Comparison of ENCODE assay signal across 14 mouse cellular contexts in genomic region chr2:30628374-30628773, GRCm38 (mm10). TPM values are rescaled to one million over a fixed set of nuclear protein-coding genes. Genes with fewer than 3 reads are reported as not detected.
A peak's percentile ranks its signal among the peaks of the same experiment; 100 is the strongest.
DNase-seq lines count a peak whose midpoint lies in the region; ATAC-seq and TF ChIP-seq lines count a peak whose summit lies in the region.
"Had no signal": no experiment of that assay in that cellular context is flagged by ENCODE, and none has a peak within 500 bp of the region (broad histone marks: within the 10 kb centered on the region; RNA-seq: fewer than 3 reads in every experiment).

No protein-coding gene starts in this region.

- TF ChIP-seq CTCF in left cerebral cortex, adult 2 months (IDR thresholded peaks at IDR 0.05), result no peak
- TF ChIP-seq CTCF in hindbrain, postnatal 0 days (IDR thresholded peaks at IDR 0.05; ENCODE audit: low read depth), result no peak
- no peak for TF ChIP-seq CTCF in stomach, postnatal 0 days (IDR thresholded peaks at IDR 0.05; ENCODE audit: low read depth)

- H3K9me3 ChIP-seq in embryonic facial prominence, embryonic 12.5 days, result no peaks in the 10 kb centered on the region
- no peaks in the 10 kb centered on the region for H3K9me3 ChIP-seq in hindbrain, postnatal 0 days (ENCODE audit: low read length)
- no peaks in the 10 kb centered on the region for H3K9me3 ChIP-seq in stomach, postnatal 0 days (ENCODE audit: control insufficient read depth, low read length)
- H3K9me3 ChIP-seq: limb, embryonic 15.5 days had no signal

- no peak for ATAC-seq in embryonic facial prominence, embryonic 12.5 days (ENCODE audit: insufficient number of reproducible peaks, insufficient read depth, low FRiP score, low TSS enrichment)
- ATAC-seq in hindbrain, postnatal 0 days, result no peak
- no peak for ATAC-seq in stomach, postnatal 0 days (ENCODE audit: low FRiP score, low TSS enrichment)

- H3K27ac ChIP-seq in left cerebral cortex, adult 2 months, result peak overlapping the region; percentile 57; the same call in 1 of the 2 replicates
- H3K27ac ChIP-seq in embryonic facial prominence, embryonic 12.5 days, result peak overlapping the region; percentile 12; the same call in 1 of the 2 replicates
- H3K27ac ChIP-seq in hindbrain, postnatal 0 days, result peak overlapping the region; percentile 78; the same call in 1 of the 2 replicates
- H3K27ac ChIP-seq in stomach, postnatal 0 days (replicated peaks), result no peak overlapping the region
- H3K27ac ChIP-seq: gastrocnemius, adult 2 months; limb, embryonic 15.5 days had no signal

- no peak for TF ChIP-seq POLR2A in myocyte (IDR thresholded peaks at IDR 0.05; ENCODE audit: insufficient read length, low read depth)

- intact Hi-C loops in left cerebral cortex, adult 2 months (cut with DNase I), result no loop called here
- intact Hi-C loops in left cerebral cortex, postnatal 10 days (cut with DNase I), result no loop called here

- no peak for DNase-seq in left cerebral cortex, adult 2 months (ENCODE audit: extremely low spot score in 1 of 2, low spot score in 2 of 2)
- no peak for DNase-seq in left cerebral cortex, postnatal 10 days (ENCODE audit: extremely low spot score in 1 of 2, low spot score in 2 of 2)
- no peak for DNase-seq in hindbrain, postnatal 0 days (ENCODE audit: low spot score)
- no peak for DNase-seq in cerebellum, postnatal 25 days
- DNase-seq in stomach, postnatal 0 days (ENCODE audit: low spot score), result no peak
- DNase-seq: cerebellum, adult 9-11 months; gastrocnemius, adult 2 months; kidney, postnatal 14 days; right cerebral cortex, postnatal 25 days had no signal

- H3ac ChIP-seq in myocyte (ENCODE audit: control insufficient read depth, insufficient read length), result no peak overlapping the region

- no peaks in the 10 kb centered on the region for H3K27me3 ChIP-seq in embryonic facial prominence, embryonic 12.5 days
- H3K27me3 ChIP-seq in hindbrain, postnatal 0 days (ENCODE audit: insufficient read depth, low read length), result no peaks in the 10 kb centered on the region
- H3K27me3 ChIP-seq in myocyte (ENCODE audit: control insufficient read depth, insufficient read depth, insufficient read length), result no peaks in the 10 kb centered on the region
- H3K27me3 ChIP-seq in stomach, postnatal 0 days (ENCODE audit: control insufficient read depth, insufficient read depth, low read length), result no peaks in the 10 kb centered on the region
- H3K27me3 ChIP-seq: limb, embryonic 15.5 days had no signal

- H3K4me3 ChIP-seq in left cerebral cortex, adult 2 months, result no peak overlapping the region
- no peak overlapping the region for H3K4me3 ChIP-seq in embryonic facial prominence, embryonic 12.5 days
- no peak overlapping the region for H3K4me3 ChIP-seq in hindbrain, postnatal 0 days (ENCODE audit: low read length)
- no peak overlapping the region for H3K4me3 ChIP-seq in myocyte
- H3K4me3 ChIP-seq in stomach, postnatal 0 days (ENCODE audit: low read depth, low read length), result no peak overlapping the region
- H3K4me3 ChIP-seq: gastrocnemius, adult 2 months; limb, embryonic 15.5 days; megakaryocyte, embryonic 14.5 days had no signal

- 94% methylated on average over 17 of the region's 17 CpGs for WGBS in embryonic facial prominence, embryonic 12.5 days
- 86% methylated on average over 17 of the region's 17 CpGs for WGBS in hindbrain, postnatal 0 days
- whole genome bisulfite sequencing in stomach, postnatal 0 days, result 90% methylated on average over 17 of the region's 17 CpGs

- no peak overlapping the region for H3K9ac ChIP-seq in embryonic facial prominence, embryonic 12.5 days
- no peak overlapping the region for H3K9ac ChIP-seq in hindbrain, postnatal 0 days (replicated peaks; ENCODE audit: low read length)
- H3K9ac ChIP-seq in stomach, postnatal 0 days (ENCODE audit: low read length), result no peak overlapping the region
- H3K9ac ChIP-seq: limb, embryonic 15.5 days had no signal

- H3K36me3 ChIP-seq in embryonic facial prominence, embryonic 12.5 days, result no peaks in the 10 kb centered on the region
- H3K36me3 ChIP-seq in hindbrain, postnatal 0 days (ENCODE audit: insufficient read depth, low read length), result no peaks in the 10 kb centered on the region
- H3K36me3 ChIP-seq in myocyte (ENCODE audit: control insufficient read depth, insufficient read depth), result no peaks in the 10 kb centered on the region
- H3K36me3 ChIP-seq in stomach, postnatal 0 days (ENCODE audit: control insufficient read depth, insufficient read depth, low read length), result no peaks in the 10 kb centered on the region
- H3K36me3 ChIP-seq: limb, embryonic 15.5 days had no signal

- no peaks in the 10 kb centered on the region; the same call in 1 of the 2 replicates for H3K4me1 ChIP-seq in embryonic facial prominence, embryonic 12.5 days
- H3K4me1 ChIP-seq in hindbrain, postnatal 0 days (ENCODE audit: insufficient read depth, low read length), result 0 out of 2 replicates have a peak, but pooled peaks cover 6% of the 10 kb centered on the region
- H3K4me1 ChIP-seq in stomach, postnatal 0 days (replicated peaks; ENCODE audit: control insufficient read depth, insufficient read depth), result no peaks in the 10 kb centered on the region

- TF ChIP-seq EP300 in stomach, postnatal 0 days (optimal IDR thresholded peaks at IDR 0.05), result no peak

- no peaks in the 10 kb centered on the region for H3K79me2 ChIP-seq in myocyte (ENCODE audit: control insufficient read depth, insufficient read depth)

- no peak overlapping the region for H3K4me2 ChIP-seq in embryonic facial prominence, embryonic 12.5 days (replicated peaks)
- H3K4me2 ChIP-seq in hindbrain, postnatal 0 days (ENCODE audit: low read depth, low read length), result no peak overlapping the region
- peak overlapping the region; percentile 41 for H3K4me2 ChIP-seq in myocyte (ENCODE audit: low read depth)
- H3K4me2 ChIP-seq in stomach, postnatal 0 days (replicated peaks; ENCODE audit: low read depth), result no peak overlapping the region
- H3K4me2 ChIP-seq: heart, embryonic 11.5 days; limb, embryonic 15.5 days had no signal

TF ChIP-seq in myocyte, 11 proteins besides CTCF, POLR2A, EP300 and RAD21:
- no peak for TF ChIP-seq TCF12 (IDR thresholded peaks at IDR 0.05; ENCODE audit: insufficient read depth, poor library complexity, severe bottlenecking)
- peak in 1 of 3 experiments; percentile 5 for TF ChIP-seq MYOG (IDR thresholded peaks at IDR 0.05; ENCODE audit: control insufficient read depth in 1 of 3, insufficient read depth in 1 of 3, insufficient read length in 2 of 3, low read depth in 2 of 3)

RNA-seq across cellular contexts. Expression of gene Cstad, which starts 33.5 kb away (rescaled TPM):
- 1 to 10 TPM; 2.8 to 5.7 TPM for total RNA-seq in left cerebral cortex, adult 2 months (2021)
- total RNA-seq in left cerebral cortex, postnatal 10 days (2021), result 1 to 10 TPM; 3.1 to 4.8 TPM
- 0.57 and 1.4 TPM in 2 replicates for polyA plus RNA-seq in embryonic facial prominence, embryonic 12.5 days (2016; fragmentation: Nextera tagmentation; extraction: Ambion mirVana)
- total RNA-seq in hindbrain, postnatal 0 days (2014; rRNA removed), result 1.3 and 4.6 TPM in 2 replicates
- polyA plus RNA-seq in hindbrain, postnatal 0 days (2015; fragmentation: Nextera tagmentation; extraction: Ambion mirVana), result 0.54 TPM in 1 of 2 replicates, not detected in the other
- 0.77 TPM for polyA plus RNA-seq in myocyte (2012; fragmentation: generic; extraction: Trizol)
- 0.57 and 0.63 TPM in 2 replicates for polyA plus RNA-seq in stomach, postnatal 0 days (2015; fragmentation: Nextera tagmentation; extraction: Ambion mirVana)
